Mouse (Mus musculus) kidney, adult 9 months (tissue): Measurements from ENCODE around the gene Cd40.

ENCODE experiments used
- DNase-seq: peaks from one replicate; pipeline ENCODE4 v3.0.0; 2022

Gene Cd40

GRCm38 (mm10) chr2:165059961-165060360 lies 4.5 kb downstream of the Cd40 start:
- DNase-seq: no peak

- DNase-seq: no peak
These were observed 6.4 kb downstream of the Cd40 start for GRCm38 (mm10) chr2:165061638-165062433.

GRCm38 (mm10) chr2:165064489-165064888 lies 9.1 kb downstream of the Cd40 start:
- no peak for DNase-seq

GRCm38 (mm10) chr2:165068806-165069205 lies 13.4 kb downstream of the Cd40 start:
- DNase-seq: no peak

GRCm38 (mm10) chr2:165070096-165070816 lies 14.8 kb downstream of the Cd40 start:
- DNase-seq: peak; percentile 56

- DNase-seq: no peak
These were observed 18.0 kb downstream of the Cd40 start for GRCm38 (mm10) chr2:165073381-165073781.

- no peak for DNase-seq
These were observed 18.9 kb downstream of the Cd40 start for GRCm38 (mm10) chr2:165074081-165074884.

DNA sequence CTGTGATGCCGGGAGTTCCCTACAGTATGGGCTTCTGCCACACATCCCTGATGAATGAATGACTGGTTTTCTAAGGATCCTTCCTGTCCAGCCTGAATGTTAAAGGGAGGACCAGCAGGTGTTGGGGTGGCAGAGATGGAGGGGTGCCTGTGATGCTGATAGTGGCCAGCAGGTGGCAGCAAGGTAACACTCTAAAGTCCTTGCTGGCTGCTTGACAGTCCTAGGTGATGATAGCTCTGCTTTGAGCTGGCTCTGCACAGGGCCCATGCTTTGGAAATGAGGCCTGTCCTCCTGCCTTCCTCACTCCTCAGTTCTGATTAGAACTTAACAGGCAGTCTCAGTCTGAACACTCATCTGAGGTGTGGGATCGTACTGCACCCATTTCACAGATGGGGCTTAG lies 19.5 kb downstream of the Cd40 start:
- peak; percentile 84 for DNase-seq

DNA sequence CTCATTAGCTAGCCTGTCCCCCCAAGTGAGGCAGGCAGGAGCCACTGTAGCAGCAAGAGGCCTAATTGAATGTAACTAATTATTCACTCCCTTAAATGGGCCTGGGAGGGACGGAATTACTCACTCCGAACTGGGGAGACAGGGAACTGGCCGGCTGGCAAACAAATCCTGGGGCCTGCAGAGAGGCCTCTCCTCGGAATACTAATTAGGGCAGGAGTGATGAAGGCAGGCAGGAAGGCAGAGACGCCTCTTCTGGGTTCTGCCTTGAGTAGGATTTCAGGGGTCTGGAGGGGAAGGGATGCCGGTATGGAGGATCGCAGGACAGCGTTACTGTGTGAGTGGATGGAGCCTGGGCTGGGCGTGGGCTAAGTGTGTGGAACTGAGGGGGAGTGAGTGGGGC lies 21.6 kb downstream of the Cd40 start:
- DNase-seq: no peak

- no peak for DNase-seq
These were observed 22.6 kb downstream of the Cd40 start for GRCm38 (mm10) chr2:165078045-165078444.

GRCm38 (mm10) chr2:165078605-165079004 lies 23.2 kb downstream of the Cd40 start:
- no peak for DNase-seq

DNA sequence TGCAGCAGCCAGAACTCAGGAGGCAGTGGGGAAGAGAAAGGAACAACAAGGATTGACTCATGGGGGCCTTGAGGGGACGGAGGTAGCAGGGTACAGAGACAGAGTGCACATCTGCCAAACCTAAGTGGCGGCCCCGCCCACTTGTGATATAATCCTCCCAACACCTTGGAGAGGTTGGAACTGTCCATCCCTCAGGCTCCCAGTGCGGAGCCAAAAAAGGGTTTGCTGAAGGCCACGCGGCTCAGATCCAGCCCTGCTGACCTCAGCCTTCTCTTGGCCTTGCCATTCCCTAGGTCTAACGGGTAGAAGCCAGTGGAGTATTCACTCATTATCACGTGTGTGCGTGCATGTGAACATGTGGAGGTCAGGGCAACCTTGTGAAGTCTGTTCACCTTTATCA lies 25.2 kb downstream of the Cd40 start:
- DNase-seq: no peak

DNA sequence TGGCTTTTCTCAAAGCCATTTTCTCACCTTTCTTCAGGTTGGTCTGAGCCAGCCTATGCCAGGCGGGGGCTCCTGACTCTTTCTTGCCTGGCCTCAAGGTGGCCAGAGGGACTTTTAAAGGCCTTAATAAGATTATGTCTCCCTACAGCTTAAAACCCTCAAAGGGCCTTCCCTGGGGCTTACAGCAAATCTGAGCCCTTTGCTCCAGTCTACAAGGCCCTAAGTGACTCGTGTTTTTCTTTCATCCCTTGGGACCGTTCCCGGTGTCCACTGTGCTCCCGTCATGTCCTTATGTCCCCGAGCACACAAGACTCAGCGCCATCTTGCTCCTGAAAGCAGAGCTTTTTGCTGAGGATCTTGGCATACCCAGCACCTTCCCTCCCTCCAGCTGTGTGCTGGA lies 25.8 kb downstream of the Cd40 start:
- DNase-seq: no peak

- DNase-seq: no peak
These were observed 31.2 kb downstream of the Cd40 start for GRCm38 (mm10) chr2:165086634-165087033.

GRCm38 (mm10) chr2:165089470-165089869 lies 34.0 kb downstream of the Cd40 start:
- DNase-seq: no peak

DNA sequence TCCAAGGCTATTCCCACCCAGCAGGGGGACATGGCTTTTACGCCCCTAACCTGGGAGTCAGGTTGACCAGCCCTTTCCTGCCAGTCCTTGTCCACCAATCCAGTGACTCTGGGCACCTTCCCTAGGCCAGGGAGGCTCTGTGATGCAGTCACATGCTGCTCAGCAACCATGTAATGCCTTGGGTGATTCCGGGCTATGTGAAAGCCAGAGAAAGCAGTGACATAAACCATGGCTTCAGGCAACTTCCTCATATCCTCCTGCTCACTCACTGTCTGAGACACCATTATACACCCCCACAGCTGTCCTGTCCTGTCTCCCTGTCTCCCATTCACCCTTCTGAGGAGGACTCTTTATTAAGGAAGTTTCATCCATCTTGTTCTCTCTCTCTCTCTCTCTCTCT lies 35.2 kb downstream of the Cd40 start, which contains the start of gene 1700025C18Rik:
TSS of gene 1700025C18Rik (minus strand) at position 101 of the 400 bp plus-strand sequence.
- DNase-seq: no peak

GRCm38 (mm10) chr2:165091433-165091965 lies 36.1 kb downstream of the Cd40 start:
- no peak for DNase-seq

DNA sequence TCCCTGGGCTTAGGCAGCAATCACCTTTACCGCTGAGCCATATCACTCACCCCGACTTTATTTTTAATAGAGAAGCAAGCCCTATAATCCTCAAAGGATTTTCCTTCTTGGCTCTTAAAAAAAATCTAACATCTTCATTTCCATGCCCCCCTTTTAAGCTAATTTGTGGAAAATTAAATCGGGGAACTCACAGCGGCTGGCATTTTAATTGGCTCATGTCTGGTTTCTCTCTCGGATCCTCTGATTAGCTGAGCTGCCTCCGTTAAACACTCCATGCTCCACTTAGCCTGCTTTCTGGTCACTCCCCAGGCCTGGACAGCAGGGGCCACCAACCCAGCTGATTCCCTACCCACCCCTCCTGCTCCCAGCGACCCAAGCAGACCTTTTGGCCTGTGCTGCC lies 37.0 kb downstream of the Cd40 start:
- DNase-seq: no peak

- no peak for DNase-seq
These were observed 40.9 kb downstream of the Cd40 start for GRCm38 (mm10) chr2:165096367-165096766.

DNA sequence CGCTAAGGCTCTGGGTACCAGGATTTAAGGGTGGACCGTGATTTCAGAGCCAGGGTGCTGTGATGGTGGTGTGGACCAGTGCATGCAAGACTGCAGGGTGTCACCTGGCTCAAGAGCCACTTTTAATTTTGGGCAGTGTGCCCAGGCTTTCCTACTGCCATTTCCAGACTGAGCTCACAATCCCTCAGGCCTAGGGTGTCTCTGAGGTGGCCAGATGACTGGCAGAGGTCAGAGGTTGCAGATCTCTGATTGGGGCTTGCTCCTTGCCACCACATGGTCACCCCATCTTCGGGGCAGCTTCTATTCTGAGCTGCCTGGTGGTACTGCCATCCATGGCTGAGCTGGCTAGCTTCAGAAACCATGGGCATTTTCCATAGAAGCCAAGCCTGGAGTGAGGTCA lies 43.4 kb downstream of the Cd40 start:
- DNase-seq: peak; percentile 66

DNA sequence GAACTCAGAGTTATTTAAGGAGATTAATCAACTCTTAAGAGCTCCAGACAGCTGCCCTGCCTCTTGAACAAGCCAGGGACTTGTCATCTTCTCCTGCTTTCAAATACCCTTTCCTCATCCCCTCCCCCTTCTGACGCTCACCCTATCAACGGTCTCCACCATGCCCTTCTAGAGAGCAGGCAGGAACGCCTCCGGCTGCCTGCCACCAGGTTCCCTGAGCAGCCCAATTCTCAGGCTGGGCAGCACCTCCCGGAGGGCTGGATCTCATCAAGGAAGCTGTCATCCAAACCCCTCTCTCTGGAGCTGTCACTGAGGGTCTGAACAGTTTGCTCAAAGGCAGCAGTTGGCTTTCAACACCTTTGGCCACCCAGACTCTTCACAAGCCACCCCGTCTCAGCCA lies 45.3 kb downstream of the Cd40 start:
- DNase-seq: no peak

DNA sequence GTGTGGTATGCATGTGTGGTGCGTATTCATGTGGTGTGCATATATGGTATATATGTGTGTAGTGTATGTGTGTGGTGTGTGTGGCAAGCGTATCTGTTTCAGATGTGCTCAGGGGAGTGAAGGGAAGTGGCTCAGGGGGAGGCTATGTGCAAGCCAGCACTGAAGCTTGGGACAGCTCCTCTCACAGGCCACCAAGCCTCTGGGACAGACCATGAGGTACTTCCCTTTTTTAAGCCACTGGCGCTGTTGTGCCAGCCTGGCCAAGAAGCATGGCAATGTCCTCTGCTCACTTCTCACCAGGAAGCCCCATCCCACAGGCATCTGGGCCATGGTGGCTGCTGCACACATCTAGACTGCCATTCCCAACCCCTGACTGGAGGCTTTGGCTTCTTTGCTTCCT lies 47.5 kb downstream of the Cd40 start:
- no peak for DNase-seq

- no peak for DNase-seq
These were observed 50.2 kb downstream of the Cd40 start for GRCm38 (mm10) chr2:165105513-165106079.
